Mouse (Mus musculus): ENCODE results near the gene Sema6d. TPM values are rescaled to one million over a fixed set of nuclear protein-coding genes. Genes with fewer than 3 reads are reported as not detected.

Gene Sema6d
- polyA plus RNA-seq, 1 experiment from 2014 or later = 3.6 TPM

GRCm38 (mm10) chr2:124620470-124620869 lies 530.7 kb downstream of the Sema6d start:
- TF ChIP-seq EP300 (IDR thresholded peaks at IDR 0.05; ENCODE audit: low read depth) (no peak), CTCF (IDR thresholded peaks at IDR 0.05; ENCODE audit: low read depth) (no peak)
- ATAC-seq (no peak), DNase-seq (no peak)
- 51% methylated on average over 6 of the region's 6 CpGs for WGBS (ENCODE audit: insufficient replicate concordance)
- Histone ChIP-seq H3K4me2 (ENCODE audit: low read depth, low read length) (no peak overlapping the region), H3K9me3 (ENCODE audit: low read length) (no peaks in the 10 kb centered on the region), H3K4me1 (ENCODE audit: insufficient read depth) (no peaks in the 10 kb centered on the region), H3K36me3 (replicated peaks; ENCODE audit: insufficient read depth, low read length) (no peaks in the 10 kb centered on the region), H3K27ac (ENCODE audit: low read depth) (no peak overlapping the region), H3K27me3 (ENCODE audit: insufficient read depth, low read length) (no peaks in the 10 kb centered on the region), H3K4me3 (ENCODE audit: low read depth, low read length) (no peak overlapping the region), H3K9ac (replicated peaks) (no peak overlapping the region)

GRCm38 (mm10) chr2:124621972-124622621 lies 532.3 kb downstream of the Sema6d start:
- Histone ChIP-seq H3K27ac (ENCODE audit: low read depth) (no peak overlapping the region), H3K27me3 (ENCODE audit: insufficient read depth, low read length) (no peaks in the 10 kb centered on the region), H3K36me3 (replicated peaks; ENCODE audit: insufficient read depth, low read length) (no peaks in the 10 kb centered on the region), H3K4me3 (ENCODE audit: low read depth, low read length) (no peak overlapping the region), H3K9ac (replicated peaks) (no peak overlapping the region), H3K4me1 (ENCODE audit: insufficient read depth) (no peaks in the 10 kb centered on the region), H3K9me3 (ENCODE audit: low read length) (no peaks in the 10 kb centered on the region), H3K4me2 (ENCODE audit: low read depth, low read length) (no peak overlapping the region)
- ATAC-seq (no peak), DNase-seq (no peak)
- TF ChIP-seq CTCF (IDR thresholded peaks at IDR 0.05; ENCODE audit: low read depth) (no peak), EP300 (IDR thresholded peaks at IDR 0.05; ENCODE audit: low read depth) (no peak)
- 50% methylated on average over 6 of the region's 6 CpGs for WGBS (ENCODE audit: insufficient replicate concordance)

- Histone ChIP-seq H3K9me3 (ENCODE audit: low read length) (no peaks in the 10 kb centered on the region), H3K4me1 (ENCODE audit: insufficient read depth) (no peaks in the 10 kb centered on the region), H3K9ac (replicated peaks) (no peak overlapping the region), H3K4me3 (ENCODE audit: low read depth, low read length) (no peak overlapping the region), H3K27ac (ENCODE audit: low read depth) (no peak overlapping the region), H3K4me2 (ENCODE audit: low read depth, low read length) (no peak overlapping the region), H3K27me3 (ENCODE audit: insufficient read depth, low read length) (no peaks in the 10 kb centered on the region), H3K36me3 (replicated peaks; ENCODE audit: insufficient read depth, low read length) (no peaks in the 10 kb centered on the region)
- WGBS (ENCODE audit: insufficient replicate concordance) = 84% methylated on average over 10 of the region's 10 CpGs
- DNase-seq (no peak), ATAC-seq (no peak)
- TF ChIP-seq EP300 (IDR thresholded peaks at IDR 0.05; ENCODE audit: low read depth) (no peak), CTCF (IDR thresholded peaks at IDR 0.05; ENCODE audit: low read depth) (no peak)
Observed at GRCm38 (mm10) chr2:124624247-124624929, 534.6 kb downstream of the Sema6d start.

DNA sequence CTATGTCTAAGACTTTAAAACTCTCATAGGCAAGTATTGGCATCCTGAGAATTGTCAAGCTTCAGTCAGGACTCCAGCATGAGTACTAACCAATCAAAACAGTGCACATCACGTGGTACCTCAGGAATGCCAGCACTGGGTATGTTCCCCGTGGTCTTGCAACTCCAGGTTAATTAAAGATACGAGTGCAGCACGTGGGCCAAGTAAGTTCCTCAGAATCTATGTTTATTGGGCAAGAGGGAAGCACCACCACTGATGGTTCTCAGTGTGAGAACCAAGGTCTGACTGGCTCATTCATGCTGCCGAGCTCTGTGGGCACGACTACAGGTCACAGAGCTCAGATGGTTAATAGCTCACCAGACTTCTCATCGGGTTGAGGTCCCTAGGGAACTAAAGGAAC lies 536.7 kb downstream of the Sema6d start:
- no peak for TF ChIP-seq EP300 (IDR thresholded peaks at IDR 0.05; ENCODE audit: low read depth)
- no peak for TF ChIP-seq CTCF (IDR thresholded peaks at IDR 0.05; ENCODE audit: low read depth)
- Histone ChIP-seq H3K4me2 (ENCODE audit: low read depth, low read length) (no peak overlapping the region), H3K4me3 (ENCODE audit: low read depth, low read length) (no peak overlapping the region), H3K27me3 (ENCODE audit: insufficient read depth, low read length) (no peaks in the 10 kb centered on the region), H3K4me1 (ENCODE audit: insufficient read depth) (no peaks in the 10 kb centered on the region), H3K27ac (ENCODE audit: low read depth) (no peak overlapping the region), H3K36me3 (replicated peaks; ENCODE audit: insufficient read depth, low read length) (no peaks in the 10 kb centered on the region), H3K9me3 (ENCODE audit: low read length) (no peaks in the 10 kb centered on the region), H3K9ac (replicated peaks) (no peak overlapping the region)
- 70% methylated on average over 7 of the region's 7 CpGs for WGBS (ENCODE audit: insufficient replicate concordance)
- ATAC-seq = no peak
- DNase-seq = no peak

GRCm38 (mm10) chr2:124627664-124628063 lies 537.9 kb downstream of the Sema6d start:
- Histone ChIP-seq H3K27me3 (ENCODE audit: insufficient read depth, low read length) (no peaks in the 10 kb centered on the region), H3K4me3 (ENCODE audit: low read depth, low read length) (no peak overlapping the region), H3K9ac (replicated peaks) (no peak overlapping the region), H3K27ac (ENCODE audit: low read depth) (no peak overlapping the region), H3K9me3 (ENCODE audit: low read length) (no peaks in the 10 kb centered on the region), H3K36me3 (replicated peaks; ENCODE audit: insufficient read depth, low read length) (no peaks in the 10 kb centered on the region), H3K4me2 (ENCODE audit: low read depth, low read length) (no peak overlapping the region), H3K4me1 (ENCODE audit: insufficient read depth) (no peaks in the 10 kb centered on the region)
- DNase-seq (no peak), ATAC-seq (no peak)
- TF ChIP-seq CTCF (IDR thresholded peaks at IDR 0.05; ENCODE audit: low read depth) (no peak), EP300 (IDR thresholded peaks at IDR 0.05; ENCODE audit: low read depth) (no peak)
- WGBS (ENCODE audit: insufficient replicate concordance) = 67% methylated on average over 5 of the region's 5 CpGs

DNA sequence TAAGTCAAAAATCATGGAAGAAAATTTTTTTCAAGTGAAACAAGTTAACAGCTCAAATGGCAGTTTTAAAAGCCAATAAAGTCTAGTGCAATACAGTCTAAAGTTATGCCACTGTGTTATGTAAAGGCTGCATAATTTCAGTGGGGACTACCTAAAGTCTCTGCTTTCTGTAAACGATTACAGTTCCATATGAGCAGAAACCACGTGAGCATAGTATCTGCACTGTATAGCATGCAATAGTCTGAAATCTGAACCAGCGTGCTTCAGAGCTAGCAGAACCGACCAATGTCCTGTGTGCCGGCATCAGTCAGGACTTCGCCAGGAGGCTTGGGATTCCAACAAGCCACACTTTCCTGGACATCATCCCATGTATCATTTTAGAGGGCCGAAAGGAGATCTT lies 538.9 kb downstream of the Sema6d start:
- WGBS (ENCODE audit: insufficient replicate concordance) = 76% methylated on average over 7 of the region's 7 CpGs
- no peaks in the 10 kb centered on the region for H3K27me3 ChIP-seq (ENCODE audit: insufficient read depth, low read length)
- TF ChIP-seq CTCF (IDR thresholded peaks at IDR 0.05; ENCODE audit: low read depth) (no peak), EP300 (IDR thresholded peaks at IDR 0.05; ENCODE audit: low read depth) (no peak)
- ATAC-seq (no peak), DNase-seq (no peak)
- H3K9me3 ChIP-seq (ENCODE audit: low read length) = no peaks in the 10 kb centered on the region
- H3K27ac ChIP-seq (ENCODE audit: low read depth) = no peak overlapping the region
- no peak overlapping the region for H3K4me3 ChIP-seq (ENCODE audit: low read depth, low read length)
- H3K36me3 ChIP-seq (replicated peaks; ENCODE audit: insufficient read depth, low read length) = no peaks in the 10 kb centered on the region
- H3K4me1 ChIP-seq (ENCODE audit: insufficient read depth) = no peaks in the 10 kb centered on the region
- no peak overlapping the region for H3K4me2 ChIP-seq (ENCODE audit: low read depth, low read length)
- no peak overlapping the region for H3K9ac ChIP-seq (replicated peaks)

Data from liver, postnatal 0 days (tissue).